Mouse (Mus musculus) heart, adult 2 months (tissue): ENCODE data around the gene D930020B18Rik.

ENCODE experiments used
- CTCF ChIP-seq: fragments of 200-600 bp; IDR thresholded peaks from 2 replicates; pipeline ENCODE4 v1.8.1; 2022; ENCODE audit warnings: antibody characterized with exemption, mild to moderate bottlenecking, moderate library complexity
- EP300 ChIP-seq: fragments of 200-500 bp; IDR thresholded peaks from 2 replicates; pipeline ENCODE4 v1.6.1; 2011; ENCODE audit warnings: low read depth, low read length, control low read depth; ENCODE audit not compliant: insufficient read depth

- TF ChIP-seq CTCF, result no peak
- TF ChIP-seq EP300, result no peak
Observed at GRCm38 (mm10) chr10:121718896-121719585, 77.7 kb downstream of the D930020B18Rik start.
